Comparison of ENCODE assay signal across 14 mouse cellular contexts in the genomic region with DNA sequence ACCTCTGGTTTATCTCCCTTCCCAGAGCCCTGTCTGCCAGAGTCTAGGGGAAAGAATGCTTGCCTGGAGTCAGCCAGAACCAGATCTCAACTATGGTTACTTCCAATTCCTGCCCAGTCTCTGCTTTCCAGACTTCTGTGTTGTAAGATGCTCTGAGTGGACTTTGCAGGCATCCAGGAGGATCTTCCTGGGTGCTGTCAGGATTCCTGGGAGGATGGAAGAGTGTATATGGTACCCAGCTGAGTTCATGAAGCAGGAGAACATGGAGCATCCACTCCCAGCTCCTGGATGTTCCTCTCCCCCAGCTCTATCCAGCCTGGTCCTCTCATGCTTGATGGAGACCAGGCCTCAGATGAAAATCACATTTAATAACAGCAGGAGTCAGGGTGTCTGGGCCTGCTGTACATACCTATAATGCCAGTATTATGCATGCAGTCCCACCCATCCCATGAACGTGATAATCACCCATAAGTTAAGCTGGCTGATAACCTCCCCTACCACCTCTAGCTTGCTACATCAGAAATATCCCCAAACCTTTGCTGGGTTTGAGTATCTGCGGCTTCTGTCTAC.
DNase-seq lines count a peak whose midpoint lies in the region; ATAC-seq and TF ChIP-seq lines count a peak whose summit lies in the region.
"Had no signal": no experiment of that assay in that cellular context is flagged by ENCODE, and none has a peak within 500 bp of the region (broad histone marks: within the 10 kb centered on the region; RNA-seq: fewer than 3 reads in every experiment).

No protein-coding gene starts in this region.

- peak overlapping the region; percentile 39; the same call in 1 of the 2 replicates for H3K27ac ChIP-seq in lung, embryonic 14.5 days (ENCODE audit: low read depth)
- peak overlapping the region; percentile 56; the same call in 1 of the 2 replicates for H3K27ac ChIP-seq in limb, embryonic 10.5 days
- no peak overlapping the region; the same call in 1 of the 2 replicates for H3K27ac ChIP-seq in stomach, embryonic 16.5 days (ENCODE audit: low read length)
- no peak overlapping the region for H3K27ac ChIP-seq in forebrain, embryonic 14.5 days (ENCODE audit: low read depth, low read length)
- H3K27ac ChIP-seq: forebrain, embryonic 12.5 days; gastrocnemius, adult 2 months; kidney, embryonic 15.5 days; layer of hippocampus, adult 2 months had no signal

- no peaks in the 10 kb centered on the region for H3K9me3 ChIP-seq in lung, embryonic 14.5 days (ENCODE audit: low read depth, low read length)
- no peaks in the 10 kb centered on the region for H3K9me3 ChIP-seq in limb, embryonic 10.5 days (replicated peaks)
- H3K9me3 ChIP-seq in stomach, embryonic 16.5 days (replicated peaks; ENCODE audit: control insufficient read depth, low read length) = no peaks in the 10 kb centered on the region
- H3K9me3 ChIP-seq in forebrain, embryonic 14.5 days (replicated peaks; ENCODE audit: control insufficient read depth, low read length) = no peaks in the 10 kb centered on the region
- H3K9me3 ChIP-seq: forebrain, embryonic 12.5 days; kidney, embryonic 15.5 days had no signal

- DNase-seq in heart, adult 11 months = peak; percentile 51
- DNase-seq in heart, postnatal 25 days (ENCODE audit: low spot score) = no peak
- no peak for DNase-seq in lung, embryonic 14.5 days
- DNase-seq in lung, adult 18-20 months = no peak
- DNase-seq in limb, embryonic 10.5 days (ENCODE audit: low spot score) = no peak
- DNase-seq in cerebellum, postnatal 4 days (ENCODE audit: low spot score in 2 of 2) = no peak
- no peak for DNase-seq in forebrain, embryonic 14.5 days (ENCODE audit: low spot score)
- DNase-seq: cerebellum, adult 8-10 months had no signal

- no peak for TF ChIP-seq CTCF in lung, embryonic 14.5 days (IDR thresholded peaks at IDR 0.05; ENCODE audit: low read depth)

- H3K4me1 ChIP-seq in lung, embryonic 14.5 days (ENCODE audit: insufficient read depth) = peaks cover 11% of the 10 kb centered on the region
- H3K4me1 ChIP-seq in limb, embryonic 10.5 days = peaks cover 23% of the 10 kb centered on the region
- peaks cover 19% of the 10 kb centered on the region for H3K4me1 ChIP-seq in stomach, embryonic 16.5 days (ENCODE audit: control insufficient read depth, insufficient read depth, low read length)
- H3K4me1 ChIP-seq in forebrain, embryonic 14.5 days (ENCODE audit: control insufficient read depth, insufficient read depth, low read length) = 0 out of 2 replicates have a peak, but pooled peaks cover 3% of the 10 kb centered on the region

- intact Hi-C loops in heart, postnatal 25 days (cut with DNase I) = loop anchor here (5.0 kb wide), 1 partner anchor 82 kb away; no protein-coding TSS in a partner anchor

- no peak overlapping the region for H3K4me3 ChIP-seq in lung, embryonic 14.5 days (ENCODE audit: low read depth, low read length)
- H3K4me3 ChIP-seq in limb, embryonic 10.5 days = no peak overlapping the region
- no peak overlapping the region for H3K4me3 ChIP-seq in stomach, embryonic 16.5 days (replicated peaks; ENCODE audit: low read length)
- no peak overlapping the region for H3K4me3 ChIP-seq in forebrain, embryonic 14.5 days (ENCODE audit: low read depth, low read length)
- H3K4me3 ChIP-seq: forebrain, embryonic 12.5 days; gastrocnemius, adult 2 months; kidney, embryonic 15.5 days; layer of hippocampus, adult 2 months had no signal

- peak; percentile 35; the same call in 1 of the 2 replicates for ATAC-seq in lung, embryonic 14.5 days (ENCODE audit: insufficient read depth)
- peak; percentile 37; the same call in 1 of the 2 replicates for ATAC-seq in stomach, embryonic 16.5 days (ENCODE audit: insufficient read depth, low FRiP score)
- ATAC-seq in forebrain, embryonic 14.5 days = no peak
- ATAC-seq: hindbrain, embryonic 16.5 days had no signal

- H3K9ac ChIP-seq in lung, embryonic 14.5 days = no peak overlapping the region; the same call in 1 of the 2 replicates
- H3K9ac ChIP-seq in stomach, embryonic 16.5 days (ENCODE audit: low read length) = no peak overlapping the region
- H3K9ac ChIP-seq in forebrain, embryonic 14.5 days (ENCODE audit: low read length) = no peak overlapping the region
- H3K9ac ChIP-seq: forebrain, embryonic 12.5 days; kidney, embryonic 15.5 days had no signal

- no peaks in the 10 kb centered on the region for H3K27me3 ChIP-seq in lung, embryonic 14.5 days (ENCODE audit: insufficient read depth, low read length)
- 0 out of 2 replicates have a peak, but pooled peaks cover 2% of the 10 kb centered on the region for H3K27me3 ChIP-seq in limb, embryonic 10.5 days (ENCODE audit: low read depth, poor library complexity, severe bottlenecking)
- H3K27me3 ChIP-seq in stomach, embryonic 16.5 days (ENCODE audit: control insufficient read depth, insufficient read depth, low read length) = no peaks in the 10 kb centered on the region
- H3K27me3 ChIP-seq in forebrain, embryonic 14.5 days (replicated peaks; ENCODE audit: control insufficient read depth, insufficient read depth, low read length) = no peaks in the 10 kb centered on the region
- H3K27me3 ChIP-seq: forebrain, embryonic 12.5 days; kidney, embryonic 15.5 days had no signal

- no peaks in the 10 kb centered on the region for H3K36me3 ChIP-seq in lung, embryonic 14.5 days (ENCODE audit: insufficient read depth)
- H3K36me3 ChIP-seq in limb, embryonic 10.5 days = no peaks in the 10 kb centered on the region
- no peaks in the 10 kb centered on the region for H3K36me3 ChIP-seq in stomach, embryonic 16.5 days (ENCODE audit: control insufficient read depth, insufficient read depth, low read length)
- no peaks in the 10 kb centered on the region for H3K36me3 ChIP-seq in forebrain, embryonic 14.5 days (ENCODE audit: control insufficient read depth, insufficient read depth, low read length)
- H3K36me3 ChIP-seq: forebrain, embryonic 12.5 days; kidney, embryonic 15.5 days had no signal

- no peak overlapping the region for H3K4me2 ChIP-seq in lung, embryonic 14.5 days
- no peak overlapping the region for H3K4me2 ChIP-seq in stomach, embryonic 16.5 days (ENCODE audit: low read depth, low read length)
- no peak overlapping the region for H3K4me2 ChIP-seq in forebrain, embryonic 14.5 days (ENCODE audit: low read length)
- H3K4me2 ChIP-seq: forebrain, embryonic 12.5 days; kidney, embryonic 15.5 days had no signal

- 36% methylated on average over 2 of the region's 2 CpGs for WGBS in lung, embryonic 14.5 days
- 47% methylated on average over 2 of the region's 2 CpGs for WGBS in limb, embryonic 10.5 days
- WGBS in stomach, embryonic 16.5 days = 25% methylated on average over 2 of the region's 2 CpGs
- 72% methylated on average over 2 of the region's 2 CpGs for WGBS in forebrain, embryonic 14.5 days

Comparison
In these comparisons a context has a peak if more than half of its experiments do, and no peak if none do; other contexts are left out.
1. H3K27ac ChIP-seq: peak in lung, embryonic 14.5 days (single experiment) and limb, embryonic 10.5 days (single experiment); none in stomach, embryonic 16.5 days (single experiment) and forebrain, embryonic 14.5 days (single experiment).